Mouse (Mus musculus) layer of hippocampus, adult 2 months (tissue): ENCODE results near the gene Rps6kl1. TPM values are rescaled to one million over a fixed set of nuclear protein-coding genes. Genes with fewer than 3 reads are reported as not detected.
A peak's percentile ranks its signal among the peaks of the same experiment; 100 is the strongest.

Experiments
- DNase-seq, 2 experiments: peaks; one replicate each; pipeline ENCODE4 v3.0.0; 2022; ENCODE audit warnings: low spot score in 2 of 2
- H3K27ac ChIP-seq: fragments of 200-600 bp; 2 replicates; pipeline ENCODE4 v1.8.1; 2022
- H3K4me3 ChIP-seq: fragments of 200-600 bp; 2 replicates; pipeline ENCODE4 v1.8.1; 2022; ENCODE audit warnings: mild to moderate bottlenecking
- CTCF ChIP-seq: fragments of 200-600 bp; conservative IDR thresholded peaks from 2 replicates; pipeline ENCODE4 v1.8.1; 2022; ENCODE audit warnings: antibody characterized with exemption, mild to moderate bottlenecking, moderate library complexity
- long read RNA-seq, 2 experiments: library from polyadenylated mRNA; stranded (forward); transcript quantifications; one replicate each; pipeline ENCODE4 v2.0.0; 2021; ENCODE audit warnings: borderline mapping rate in 2 of 2
- total RNA-seq, 2 experiments: library from RNA; stranded (reverse); gene quantifications; 2 replicates each; pipeline ENCODE4 v1.2.3; 2021

Gene Rps6kl1
- total RNA-seq, result 10 to 100 TPM; 39.0 to 40.0 TPM
- long read RNA-seq, experiment 1, transcript Rps6kl1-202 (11 exons, 2,881 nt), result major isoform, 27 of 56 reads
- long read RNA-seq, experiment 1, partial matches to known transcripts, result 6 of 56 reads
- long read RNA-seq, experiment 1, other reads (novel, unspliced or antisense), result 23 of 56 reads
- long read RNA-seq, experiment 2, transcript Rps6kl1-202 (11 exons, 2,881 nt), result major isoform, 41 of 60 reads
- long read RNA-seq, experiment 2, partial matches to known transcripts, result 3 of 60 reads
- long read RNA-seq, experiment 2, other reads (novel, unspliced or antisense), result 16 of 60 reads

- Histone ChIP-seq H3K27ac (peak within 1 kb of the TSS; percentile 96), H3K4me3 (peak within 1 kb of the TSS; percentile 84)
- no peak for TF ChIP-seq CTCF
- DNase-seq, result peak; percentile 79 to 81
Observed at GRCm38 (mm10) chr12:85151002-85151774, at the start of gene Rps6kl1. TSS of gene Rps6kl1 (minus strand) at chr12:85151264.

- Histone ChIP-seq H3K4me3 (no peak overlapping the region), H3K27ac (no peak overlapping the region)
- DNase-seq, result no peak
- no peak for TF ChIP-seq CTCF
Observed at GRCm38 (mm10) chr12:85199954-85200353, 48.9 kb upstream of the Rps6kl1 start.

GRCm38 (mm10) chr12:85197936-85198335 is 46.9 kb upstream of the Rps6kl1 start:
- no peak for DNase-seq
- H3K27ac ChIP-seq, result no peak overlapping the region
- no peak for TF ChIP-seq CTCF
- no peak overlapping the region for H3K4me3 ChIP-seq

GRCm38 (mm10) chr12:85197371-85197770 is 46.3 kb upstream of the Rps6kl1 start:
- Histone ChIP-seq H3K27ac (no peak overlapping the region), H3K4me3 (no peak overlapping the region)
- DNase-seq, result no peak
- no peak for TF ChIP-seq CTCF

DNA sequence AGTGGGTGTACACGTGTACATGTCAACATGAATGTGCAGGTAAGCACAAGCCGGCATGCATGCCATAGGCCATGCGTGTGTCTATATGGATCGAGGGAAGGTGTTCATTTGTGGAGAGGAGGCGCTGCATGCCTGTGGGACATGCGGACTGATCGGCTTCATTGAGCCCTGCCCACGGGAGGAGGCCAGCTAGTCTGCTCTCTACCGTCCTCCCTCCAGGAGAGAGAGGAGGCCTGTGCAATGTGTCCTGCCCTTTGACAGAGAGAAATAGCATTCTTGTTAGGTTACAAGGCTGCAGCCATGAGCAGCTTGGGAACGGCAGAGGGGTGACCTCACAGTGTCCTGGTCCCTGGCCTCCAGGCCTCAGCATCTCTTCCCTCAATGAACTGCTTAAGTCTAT is 45.1 kb upstream of the Rps6kl1 start:
- no peak for TF ChIP-seq CTCF
- Histone ChIP-seq H3K4me3 (no peak overlapping the region), H3K27ac (no peak overlapping the region)
- DNase-seq, result no peak

DNA sequence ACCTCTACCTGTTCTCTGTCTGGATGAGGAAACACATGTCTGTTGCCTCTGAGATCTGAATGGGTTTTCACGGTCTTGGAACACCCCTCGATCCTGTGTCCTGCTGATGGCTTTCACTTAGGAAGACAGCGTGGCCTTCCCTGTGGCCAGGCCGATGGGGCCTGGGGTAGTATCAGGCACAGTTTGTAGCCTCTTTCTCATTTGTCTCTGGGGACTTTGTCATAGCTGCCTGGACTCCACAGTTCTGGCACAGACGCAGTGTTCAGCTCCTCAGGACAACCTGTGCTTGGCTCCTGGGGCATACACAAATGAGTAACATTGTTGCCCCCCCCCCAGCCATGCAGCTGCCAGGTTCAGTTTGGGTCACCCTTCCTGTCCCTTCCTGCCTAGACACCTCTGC is 44.0 kb upstream of the Rps6kl1 start:
- Histone ChIP-seq H3K4me3 (no peak overlapping the region), H3K27ac (no peak overlapping the region)
- no peak for DNase-seq
- TF ChIP-seq CTCF, result no peak

DNA sequence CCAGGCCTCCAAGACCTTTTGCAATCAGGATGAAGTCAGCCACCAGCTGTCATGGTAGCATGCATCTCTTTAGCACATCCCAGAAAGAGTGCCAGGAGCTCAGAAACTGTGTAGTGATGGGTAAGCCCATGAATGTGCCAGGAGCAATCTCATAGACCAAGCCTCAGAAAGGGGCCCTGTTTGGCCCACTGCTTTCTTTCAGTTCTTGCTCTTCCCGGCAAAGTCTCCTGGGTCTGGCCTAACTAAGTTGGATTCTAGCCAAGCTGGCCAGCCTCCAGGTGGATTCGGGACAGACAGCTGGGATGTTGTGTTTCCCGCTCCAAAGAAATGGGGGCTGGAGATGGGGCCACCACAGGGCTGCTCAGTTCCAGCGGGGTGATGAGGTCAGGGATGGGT is 43.6 kb upstream of the Rps6kl1 start:
- DNase-seq, result peak in 1 of 2 experiments; percentile 50
- Histone ChIP-seq H3K27ac (no peak overlapping the region), H3K4me3 (no peak overlapping the region)
- no peak for TF ChIP-seq CTCF

DNA sequence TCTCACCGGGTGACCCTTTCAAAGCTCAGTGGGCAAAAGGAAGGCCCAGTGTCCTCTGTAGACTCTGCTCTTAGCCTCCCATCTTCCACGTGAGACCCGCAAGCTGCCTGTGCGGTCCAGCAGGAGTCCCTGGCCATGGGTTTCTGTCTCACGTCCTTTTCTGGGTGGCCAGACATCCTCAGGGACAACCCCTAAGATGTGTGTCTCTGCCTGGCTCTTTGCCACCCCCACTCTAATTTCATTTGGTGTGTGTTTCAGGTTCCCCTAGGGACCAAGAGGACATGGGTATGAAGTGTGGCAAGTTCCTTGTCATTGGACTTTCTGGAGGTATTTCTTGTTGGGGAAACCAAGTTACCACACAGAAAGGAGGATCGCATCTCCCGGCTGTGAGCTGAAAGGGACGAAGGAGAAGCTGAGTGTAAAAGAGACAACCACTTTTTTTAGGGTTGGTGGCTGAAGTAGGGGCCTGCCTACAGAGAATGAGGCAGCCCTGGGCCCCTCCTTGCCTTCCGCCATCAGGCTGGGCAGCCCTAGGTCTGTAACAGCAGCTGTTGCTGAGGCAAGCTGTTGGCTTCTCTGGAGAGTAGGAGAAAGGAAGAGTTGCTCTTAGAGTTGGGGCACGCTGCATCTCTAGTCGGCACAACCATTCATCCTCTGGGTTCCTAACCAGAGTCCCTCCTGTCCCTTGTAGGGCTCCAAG is 43.0 kb upstream of the Rps6kl1 start:
- TF ChIP-seq CTCF, result no peak
- DNase-seq, result no peak
- Histone ChIP-seq H3K4me3 (no peak overlapping the region), H3K27ac (no peak overlapping the region)

DNA sequence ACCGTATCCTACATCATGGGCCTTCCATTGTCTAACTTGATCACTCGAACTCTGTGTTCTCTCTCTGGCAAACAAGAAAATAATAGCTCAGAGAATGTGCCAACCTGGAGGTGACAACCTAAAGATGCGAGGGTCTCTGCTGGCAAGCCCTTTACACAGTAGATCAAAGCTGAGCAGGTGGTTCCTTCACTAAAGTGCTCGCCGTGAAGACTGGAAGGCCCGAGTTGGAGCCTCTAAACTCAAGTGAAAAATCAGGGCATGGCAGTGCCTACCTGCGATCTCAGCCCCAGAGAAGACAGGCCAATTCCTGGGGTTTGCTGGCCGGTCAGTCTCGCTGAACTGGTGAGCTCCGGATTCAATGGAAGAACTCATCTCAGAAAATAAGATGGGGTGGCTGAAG is 42.1 kb upstream of the Rps6kl1 start:
- H3K27ac ChIP-seq, result no peak overlapping the region
- TF ChIP-seq CTCF, result no peak
- H3K4me3 ChIP-seq, result no peak overlapping the region
- no peak for DNase-seq

DNA sequence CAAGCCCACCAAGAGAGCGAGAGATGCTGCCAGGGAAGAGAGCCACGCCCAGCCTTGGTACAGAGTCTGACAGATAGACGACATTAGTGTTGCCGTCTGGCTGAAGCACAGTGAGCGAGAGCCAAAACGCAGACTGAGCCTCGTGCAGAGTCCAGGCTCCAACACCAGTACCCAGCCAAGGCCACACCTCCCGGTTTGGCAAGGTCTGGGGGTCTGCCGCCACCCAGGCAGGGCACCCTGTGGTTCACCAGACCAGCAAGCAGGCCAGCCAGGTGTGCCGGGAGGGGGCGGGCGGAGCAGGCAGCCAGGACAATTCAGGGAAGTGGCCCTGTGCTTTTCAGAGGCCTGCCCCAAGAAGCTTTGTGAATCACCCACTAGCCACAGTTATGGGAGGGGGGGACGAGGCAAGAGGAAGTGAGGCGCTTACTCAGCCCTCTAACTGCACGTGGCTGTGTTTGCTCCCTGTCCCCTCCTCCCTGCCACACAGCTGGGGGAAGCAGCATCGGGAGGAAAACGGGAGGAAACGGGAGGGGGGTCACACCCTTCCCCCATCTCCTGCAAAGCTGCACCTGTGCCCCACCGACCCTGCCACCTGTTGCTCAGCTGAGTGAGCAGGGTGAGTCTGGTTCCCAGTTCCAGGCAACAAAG is 41.5 kb upstream of the Rps6kl1 start:
- DNase-seq, result no peak
- no peak overlapping the region for H3K4me3 ChIP-seq
- TF ChIP-seq CTCF, result no peak
- no peak overlapping the region for H3K27ac ChIP-seq

GRCm38 (mm10) chr12:85190290-85190689 is 39.2 kb upstream of the Rps6kl1 start:
- DNase-seq, result no peak
- TF ChIP-seq CTCF, result no peak
- H3K4me3 ChIP-seq, result no peak overlapping the region
- no peak overlapping the region for H3K27ac ChIP-seq

DNA sequence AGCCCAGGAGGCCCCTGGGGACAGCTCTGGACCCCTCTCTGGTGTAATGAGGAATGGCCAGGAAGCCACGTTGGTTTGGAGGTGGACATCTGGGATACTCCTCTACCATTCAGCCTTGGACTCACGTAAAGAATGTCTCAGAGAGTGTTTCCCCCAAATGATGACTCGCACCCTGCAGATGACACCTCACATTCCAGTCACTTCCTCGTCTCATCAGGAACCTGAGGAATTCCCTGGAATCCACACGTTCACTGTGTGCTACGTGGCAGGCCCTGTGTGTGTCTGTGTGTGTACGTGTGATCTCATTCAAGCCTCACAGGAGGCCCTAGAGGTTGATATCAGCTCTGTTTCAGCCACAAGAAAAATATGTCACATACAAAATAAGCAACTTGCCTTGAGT is 35.3 kb upstream of the Rps6kl1 start:
- no peak for DNase-seq
- no peak for TF ChIP-seq CTCF
- no peak overlapping the region for H3K27ac ChIP-seq
- H3K4me3 ChIP-seq, result no peak overlapping the region

DNA sequence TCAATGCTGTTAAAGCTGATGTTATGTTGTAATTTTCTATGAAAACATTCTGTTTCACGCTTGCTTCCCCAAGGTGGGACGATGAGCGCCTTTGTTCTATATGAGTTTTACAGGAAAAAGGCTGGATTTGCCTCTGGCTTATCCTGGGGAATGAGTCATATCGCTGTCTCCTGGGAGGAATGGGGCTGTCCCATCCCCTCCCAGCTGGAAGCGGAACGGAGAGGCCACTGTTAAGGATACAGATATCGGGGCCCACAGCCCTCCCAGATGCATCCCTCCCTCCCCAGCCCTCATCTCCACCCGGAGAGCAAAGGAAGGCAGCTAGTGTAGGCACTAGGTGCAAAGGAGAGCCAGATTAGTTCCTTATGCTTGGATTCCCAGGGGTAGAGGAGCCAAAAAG is 34.7 kb upstream of the Rps6kl1 start:
- no peak overlapping the region for H3K27ac ChIP-seq
- no peak for TF ChIP-seq CTCF
- DNase-seq, result no peak

More for the DNA sequence above, 34.7 kb upstream of the Rps6kl1 start:
- no peak overlapping the region for H3K4me3 ChIP-seq
